Mouse (Mus musculus) ZHBTc4 (cell line): Measurements from ENCODE around the gene Abr.

Source experiments
- DNase-seq: peaks from one replicate; pipeline ENCODE4 v3.0.0-alpha.2; 2011; ENCODE audit warnings: low read depth, low spot score

Abr gene

DNA sequence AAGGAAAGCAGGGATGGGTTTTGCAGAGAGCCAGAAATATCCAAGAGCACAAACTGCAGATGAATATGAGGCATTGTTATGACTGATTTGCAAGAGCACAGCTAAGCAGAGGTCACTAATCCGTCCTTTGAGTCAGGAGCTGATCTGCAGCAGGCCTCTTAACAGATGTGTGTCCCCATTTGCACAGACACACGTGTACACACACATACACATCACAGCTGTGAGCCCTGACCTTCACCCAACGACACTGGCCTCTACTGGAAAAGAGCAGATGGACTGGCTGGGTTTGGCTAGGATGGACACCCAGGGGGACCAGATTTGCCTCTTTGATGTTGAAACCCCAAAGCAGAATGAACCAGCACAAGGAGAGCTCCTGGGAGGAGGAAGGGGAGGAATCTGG is 52.7 kb downstream of the Abr start:
- no peak for DNase-seq

DNA sequence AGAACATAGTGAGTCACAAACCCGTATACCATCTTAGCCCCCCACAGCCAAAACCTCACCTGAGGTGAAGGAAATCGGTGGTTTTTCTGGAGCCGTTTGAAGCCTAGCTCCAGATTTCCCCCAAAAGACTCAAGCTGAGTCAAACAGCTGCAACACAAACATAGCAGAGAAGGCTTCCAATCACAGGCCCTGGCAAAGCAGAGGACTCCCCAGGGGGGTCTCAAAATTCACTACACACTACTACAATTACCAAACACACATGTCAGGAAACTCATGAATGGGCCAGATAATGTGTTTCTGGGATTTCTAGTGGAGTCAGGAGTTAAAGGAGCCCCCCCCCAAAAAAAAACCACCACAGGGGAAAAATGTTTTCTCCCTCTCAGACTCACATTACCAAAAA is 56.0 kb downstream of the Abr start:
- DNase-seq = no peak

DNA sequence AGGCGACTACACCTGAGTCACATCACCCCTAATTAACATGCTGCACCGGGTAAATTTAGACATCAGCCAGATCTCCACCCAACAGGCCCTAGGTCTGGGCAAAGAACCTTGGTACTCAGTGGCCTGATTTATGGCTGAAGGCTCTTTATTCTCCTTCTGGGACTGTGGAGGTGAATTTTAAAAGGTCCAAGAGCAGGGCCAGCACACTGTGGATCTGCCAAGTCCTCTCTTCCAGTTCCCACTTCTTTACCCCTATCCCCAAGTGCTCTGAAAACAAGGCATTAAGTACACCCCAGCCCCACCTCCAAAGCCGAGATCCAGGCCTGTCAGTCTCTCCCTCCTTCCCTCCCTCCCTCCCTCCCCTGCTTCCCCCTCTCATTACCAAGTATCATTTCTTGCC is 59.5 kb downstream of the Abr start:
- DNase-seq = no peak

DNA sequence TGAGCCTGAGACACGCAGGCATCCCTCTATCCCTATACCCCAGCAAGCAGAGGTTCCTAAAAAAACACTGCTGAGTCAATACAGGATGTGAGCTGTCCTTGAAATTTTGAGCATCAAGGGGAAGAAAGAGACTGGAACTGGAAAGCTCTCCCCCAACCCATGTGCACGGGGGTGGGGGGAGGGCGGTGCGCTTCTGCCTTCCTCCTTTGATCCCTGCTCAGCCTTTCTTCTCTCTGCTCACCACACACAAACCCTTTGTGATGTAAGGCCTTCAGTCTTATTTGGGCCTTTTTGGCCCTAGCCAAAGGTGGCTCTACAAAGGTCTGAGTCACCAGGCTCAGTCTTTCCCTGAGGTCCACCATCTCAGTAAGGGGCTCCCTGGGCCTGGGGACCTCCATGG is 59.9 kb downstream of the Abr start:
- DNase-seq = peak; percentile 86

DNA sequence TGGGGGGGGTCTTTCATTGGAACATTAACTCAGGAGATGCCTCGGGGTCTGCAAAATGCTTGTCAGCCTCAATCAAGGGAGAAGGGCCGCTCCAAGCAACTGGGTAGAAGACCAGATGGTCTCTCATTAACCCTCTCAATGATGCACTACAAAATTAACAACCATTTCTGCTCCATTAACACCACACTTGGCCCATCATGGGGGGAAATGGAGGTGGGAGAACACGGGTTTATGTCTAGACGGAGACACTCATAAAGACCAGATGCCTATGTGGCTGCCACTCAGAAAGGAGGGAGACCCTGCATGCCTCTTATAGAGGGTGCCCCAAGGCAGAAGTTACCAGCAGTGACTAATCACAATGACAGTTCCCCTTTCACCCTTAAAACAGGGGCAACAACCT is 64.3 kb downstream of the Abr start:
- no peak for DNase-seq

DNA sequence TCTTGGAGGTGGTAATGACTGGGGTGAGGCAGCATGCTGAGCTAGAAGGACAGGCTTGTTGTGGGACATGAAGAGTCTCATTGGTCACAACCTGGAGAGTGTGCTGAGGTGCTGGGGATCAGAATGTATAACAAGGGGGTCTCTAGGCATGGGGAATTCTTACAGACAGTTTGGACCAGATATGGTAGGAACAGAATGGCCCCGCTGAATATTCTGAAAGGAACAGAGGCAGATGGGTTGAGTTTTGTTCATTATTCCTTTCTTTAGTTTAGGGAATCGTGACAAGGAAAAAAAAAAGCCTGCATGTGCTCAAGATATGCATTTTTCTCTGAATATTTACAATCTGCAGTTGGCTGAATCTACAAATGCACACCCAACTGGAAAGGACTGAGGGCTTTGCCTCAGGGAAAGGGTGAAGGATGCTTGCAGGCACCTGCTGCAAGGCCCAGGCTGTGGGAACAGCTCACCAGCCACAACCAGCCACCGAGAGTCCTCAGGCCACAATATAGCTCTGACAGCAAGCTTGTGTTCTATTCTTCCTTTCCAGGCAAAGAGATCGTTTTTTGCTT is 73.9 kb downstream of the Abr start:
- DNase-seq = no peak

DNA sequence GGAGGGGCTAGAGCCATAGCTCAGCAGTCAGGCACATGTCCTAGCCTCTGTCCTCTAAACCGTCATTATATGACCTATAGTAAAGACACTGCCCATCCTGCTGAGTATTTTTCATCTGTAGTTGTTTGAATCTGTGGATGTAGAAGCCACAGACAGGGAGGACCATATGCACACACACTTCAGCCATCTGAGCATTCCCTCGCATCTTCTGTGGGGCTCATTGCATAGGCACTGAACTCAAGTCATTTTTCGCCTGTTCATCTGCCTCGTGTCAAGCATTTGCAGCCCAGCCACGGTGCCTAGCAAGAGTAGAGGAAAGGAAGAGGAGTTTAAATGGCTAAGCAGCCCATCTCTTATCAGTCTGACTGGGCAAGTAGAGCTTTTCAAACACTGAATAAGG is 74.7 kb downstream of the Abr start:
- no peak for DNase-seq

DNA sequence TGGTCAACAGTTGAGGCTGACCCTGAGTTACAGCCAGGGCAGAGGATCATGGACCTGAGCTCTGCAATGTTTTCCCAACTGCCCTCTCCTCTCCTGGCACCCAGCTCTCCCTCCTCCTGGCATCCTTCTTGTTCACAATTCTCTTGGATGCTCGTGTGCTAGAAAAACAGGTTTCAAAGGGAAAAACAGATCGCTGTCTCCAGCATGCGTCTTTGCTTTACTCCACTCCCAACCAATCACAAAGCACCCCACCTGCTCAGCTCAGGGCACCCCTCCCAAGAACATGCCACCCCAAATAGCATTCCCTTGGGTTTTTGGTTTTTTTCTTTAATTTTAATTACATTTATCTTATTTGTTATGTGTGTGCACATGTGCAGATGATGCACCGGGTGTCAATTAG is 75.7 kb downstream of the Abr start:
- DNase-seq = no peak

DNA sequence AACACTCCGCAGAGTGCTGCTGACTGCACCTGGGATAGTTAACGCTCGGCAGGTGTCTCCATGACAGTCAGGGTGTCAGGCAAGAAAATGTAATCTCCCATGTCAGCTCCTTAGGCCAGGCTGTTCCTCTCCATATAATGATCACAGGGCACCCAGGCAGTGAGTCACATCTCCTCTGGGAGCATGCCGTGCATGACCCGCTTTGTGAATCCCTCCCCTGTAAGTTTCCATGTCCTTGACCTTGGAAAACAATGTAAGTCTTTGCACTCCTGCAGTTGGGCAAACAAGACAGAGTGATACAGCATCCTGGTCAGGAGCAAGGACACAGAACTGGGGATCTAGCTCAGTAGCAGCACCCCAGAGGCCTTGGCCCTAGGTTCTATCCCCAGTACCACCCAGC is 78.8 kb downstream of the Abr start:
- DNase-seq = peak; percentile 31

DNA sequence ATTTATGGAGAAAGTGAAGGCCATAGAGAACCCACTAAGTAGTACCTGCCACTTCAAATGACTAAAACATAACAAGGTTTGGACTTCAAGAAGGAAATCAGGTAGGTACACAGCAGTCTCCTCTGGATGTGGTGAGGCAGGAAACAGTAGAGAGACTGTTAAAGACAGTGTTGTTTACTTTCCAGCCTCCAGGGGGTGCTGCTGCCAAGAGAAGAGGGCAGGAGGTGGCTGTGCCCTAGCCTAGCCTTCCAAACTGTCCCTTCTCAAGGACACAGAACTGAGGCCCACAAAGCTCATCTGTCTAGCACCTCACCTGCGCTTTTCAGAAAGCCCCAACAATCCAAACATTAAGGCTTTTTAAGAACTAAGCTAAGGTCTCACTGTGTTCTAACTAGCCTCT is 81.1 kb downstream of the Abr start:
- DNase-seq = peak; percentile 69

DNA sequence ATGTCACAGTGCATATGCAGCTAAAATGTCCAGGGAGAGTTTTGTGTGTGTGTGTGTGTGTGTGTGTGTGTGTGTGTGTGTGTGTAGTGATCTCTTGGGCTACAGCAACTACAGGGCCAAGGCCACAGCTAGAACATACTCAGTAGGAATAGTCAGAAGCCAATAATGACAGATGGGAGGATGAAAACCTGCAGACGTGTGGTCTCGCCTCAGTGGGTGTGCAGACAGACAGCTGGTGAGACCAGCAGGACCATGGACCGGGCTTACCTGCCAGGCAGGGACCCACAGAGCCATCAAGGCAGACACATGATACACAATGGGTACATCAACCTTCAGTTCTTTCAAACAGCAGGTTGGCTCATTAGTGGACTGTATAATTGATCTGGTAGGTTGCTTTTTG is 84.7 kb downstream of the Abr start:
- DNase-seq = no peak

DNA sequence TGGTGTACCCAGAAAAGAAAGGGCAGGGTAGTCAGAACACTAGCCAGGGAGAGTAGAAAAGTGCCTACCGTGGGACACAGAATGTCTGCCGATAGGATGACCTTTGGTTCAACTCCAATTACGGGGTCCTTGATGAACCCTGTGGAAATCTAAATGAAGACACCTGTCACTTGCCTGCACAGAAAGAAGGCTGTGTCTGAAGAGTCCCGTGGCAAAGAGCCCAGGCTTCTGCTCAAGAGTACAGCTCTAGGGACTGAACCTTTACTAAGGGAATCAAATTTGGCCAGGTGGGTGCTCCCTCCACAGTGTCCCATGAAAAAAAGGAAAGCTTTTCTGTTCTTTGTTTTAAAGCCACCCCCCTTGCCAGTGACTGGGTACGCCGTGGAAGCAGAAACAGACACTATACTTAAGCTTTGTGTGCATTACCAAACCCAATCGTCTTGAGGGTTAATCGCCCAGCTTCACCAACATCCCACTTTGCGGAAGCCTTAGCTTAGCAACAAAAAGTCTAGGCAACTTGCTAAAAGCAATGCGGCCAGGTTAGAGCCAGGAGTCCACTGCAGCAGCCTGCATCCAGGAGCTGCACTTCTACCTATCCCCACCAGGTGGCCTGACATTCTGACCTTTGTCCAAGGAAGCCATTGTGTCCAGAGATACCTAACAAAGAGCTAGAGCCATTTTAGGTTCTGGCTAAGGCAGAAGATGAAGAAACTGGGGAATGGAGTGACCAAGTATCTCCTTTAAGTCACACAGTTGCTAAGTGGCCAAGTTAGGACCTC is 85.3 kb downstream of the Abr start:
- peak; percentile 82 for DNase-seq

DNA sequence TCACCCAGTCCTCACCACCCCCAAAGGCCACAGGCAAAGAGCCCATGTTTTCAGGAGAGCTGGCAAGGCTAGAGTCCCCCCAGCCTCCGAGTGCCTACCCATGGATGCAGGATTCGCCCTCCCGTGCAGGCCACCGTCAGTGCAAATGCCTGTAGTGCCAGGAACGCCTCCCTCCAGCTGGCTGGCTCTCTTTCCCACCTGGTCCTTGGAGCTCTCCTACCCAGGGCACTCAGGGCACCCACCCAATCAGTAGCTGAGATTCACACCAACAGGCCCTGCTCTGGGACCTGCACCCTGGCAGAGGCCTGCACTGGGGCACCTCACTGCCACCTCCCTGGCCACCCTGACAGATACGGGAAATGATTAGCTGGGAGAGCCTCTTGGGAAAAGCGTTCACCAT is 90.1 kb downstream of the Abr start:
- no peak for DNase-seq

DNA sequence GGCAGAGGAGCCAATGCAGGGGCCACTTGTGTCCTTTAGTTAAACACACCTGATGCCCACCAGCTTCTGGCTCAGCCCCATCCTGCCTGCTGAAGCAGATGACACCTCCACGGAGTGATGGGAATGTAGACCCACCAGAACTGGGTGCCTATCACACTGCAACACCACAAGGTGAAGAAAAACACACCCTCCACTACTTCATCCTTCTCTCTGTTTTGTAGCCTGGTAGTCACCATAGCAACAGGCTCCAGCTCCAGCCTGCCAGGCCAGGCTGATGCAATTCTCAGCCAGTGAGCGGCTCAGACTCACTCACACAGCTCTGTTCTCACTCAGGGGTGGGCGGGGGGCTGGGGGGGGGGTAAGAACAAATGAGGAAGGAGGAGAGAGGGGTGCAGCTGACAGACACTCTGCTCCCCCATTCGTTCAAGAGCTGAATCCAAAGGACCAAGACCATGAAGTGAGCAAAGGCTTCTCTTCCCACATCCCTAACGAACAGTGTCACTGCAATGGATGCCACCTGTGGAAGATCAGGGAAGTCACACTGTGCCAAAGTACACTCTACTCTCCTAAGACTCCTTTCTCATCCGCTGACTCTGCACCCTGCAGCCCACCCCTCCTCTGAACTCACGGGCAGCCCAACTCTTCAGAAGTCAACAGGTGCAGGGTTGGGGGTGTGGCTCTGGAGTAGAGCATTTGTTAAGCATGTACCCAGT is 91.0 kb downstream of the Abr start:
- DNase-seq = peak; percentile 25

DNA sequence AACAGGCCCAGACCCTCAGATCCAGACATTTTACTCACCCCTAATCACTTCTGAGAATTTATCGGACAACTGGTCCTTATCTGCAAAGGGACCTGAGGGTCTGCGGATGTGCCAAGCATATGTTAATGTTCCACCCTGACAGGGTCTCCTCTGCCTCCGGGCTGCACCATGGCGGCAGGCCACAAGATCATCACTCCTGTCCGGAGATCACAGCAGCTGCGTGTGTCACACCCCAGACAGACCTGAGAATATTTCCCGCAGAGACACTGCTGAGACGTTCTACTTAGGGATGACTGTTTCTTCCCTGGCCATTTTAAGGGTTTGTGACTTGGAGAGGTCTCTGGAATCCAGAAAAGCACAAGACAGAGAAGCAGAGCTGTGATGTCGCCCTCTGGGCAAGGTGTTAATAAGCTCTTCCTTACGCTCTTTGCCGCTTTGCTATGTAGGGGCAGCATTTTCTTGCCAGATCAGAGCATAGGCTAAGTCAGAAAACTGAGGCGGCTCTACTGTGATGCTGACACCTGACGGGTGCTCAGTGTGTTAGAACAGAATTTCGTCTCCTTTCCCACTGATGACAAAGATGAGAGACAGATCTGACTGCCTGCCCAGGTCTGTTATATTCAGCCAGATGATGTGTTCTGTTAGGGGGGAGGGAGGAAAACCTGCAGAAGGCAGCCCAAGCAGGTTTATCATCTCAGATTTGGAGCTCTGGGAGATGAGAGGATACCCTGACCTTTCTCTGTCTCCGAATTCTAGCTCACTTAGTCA is 91.8 kb downstream of the Abr start:
- peak; percentile 19 for DNase-seq

DNA sequence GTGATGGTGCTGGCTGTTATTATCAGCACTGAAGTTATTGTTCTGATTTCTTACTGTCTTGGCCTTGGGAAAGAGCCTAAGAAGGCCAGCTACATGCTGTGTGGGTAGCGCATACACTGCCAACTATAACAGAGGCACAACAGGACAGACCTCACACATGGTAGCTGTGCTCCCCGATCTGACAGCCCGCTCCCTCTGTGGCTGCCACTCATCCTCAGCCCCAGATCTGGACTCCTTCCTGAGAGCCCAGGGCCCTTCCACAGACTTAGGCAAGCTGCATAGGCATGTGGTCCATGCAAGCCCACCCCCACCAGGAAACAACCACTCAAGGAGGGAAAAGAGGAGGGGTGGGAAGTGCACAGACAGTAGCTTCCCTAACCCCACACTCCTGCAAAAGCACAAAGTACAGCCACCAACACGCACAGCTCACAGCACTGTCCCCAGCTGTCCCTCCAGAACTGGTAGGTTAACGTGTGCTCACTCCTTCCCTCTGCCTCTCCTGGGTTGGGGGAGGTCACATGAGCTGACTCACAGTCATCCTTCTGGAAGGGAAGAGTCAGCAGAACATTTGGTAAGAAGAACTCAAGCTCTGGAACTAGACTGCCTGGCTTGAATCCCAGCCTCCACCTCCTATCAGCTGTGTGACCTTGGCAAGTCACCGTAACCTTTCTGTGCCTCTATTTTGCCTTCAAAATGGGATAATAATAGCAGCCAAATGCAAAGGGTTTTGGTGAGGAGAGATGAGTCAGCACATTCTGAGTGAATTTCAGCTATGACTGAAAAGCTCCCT is 92.6 kb downstream of the Abr start:
- DNase-seq = peak; percentile 45

DNA sequence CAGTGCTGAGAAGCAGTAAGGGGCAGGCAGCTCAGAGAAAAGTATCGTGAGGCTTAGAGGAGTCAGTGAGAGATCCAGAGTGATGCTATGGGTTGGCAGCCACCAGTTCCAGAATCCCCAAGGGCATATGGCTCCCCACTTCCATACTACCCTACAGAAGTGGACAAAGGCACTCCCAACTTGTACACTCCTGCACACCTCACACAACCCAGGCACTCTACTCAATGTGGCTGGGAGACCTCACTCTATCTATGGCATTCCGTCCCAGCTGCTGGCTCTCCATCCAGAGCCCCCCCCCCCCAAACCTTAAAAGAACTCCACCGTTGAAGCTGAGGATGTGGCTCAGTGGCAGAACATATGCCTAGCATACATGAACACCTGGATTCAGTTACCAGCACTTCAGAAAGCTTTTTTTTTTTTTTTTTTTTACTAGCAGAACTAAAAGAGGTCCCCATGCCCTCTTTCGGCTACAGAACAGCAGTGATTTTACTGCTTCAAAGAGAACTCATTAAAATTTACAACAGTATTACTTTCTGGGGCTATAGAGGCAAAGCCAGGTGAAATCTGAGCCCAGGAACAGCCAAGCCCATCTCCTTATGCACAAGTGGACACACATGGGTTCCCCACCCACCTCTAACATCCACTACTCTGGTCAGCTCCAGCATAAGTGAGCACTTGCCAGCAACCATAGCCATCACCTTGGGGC is 96.3 kb downstream of the Abr start:
- DNase-seq = no peak

DNA sequence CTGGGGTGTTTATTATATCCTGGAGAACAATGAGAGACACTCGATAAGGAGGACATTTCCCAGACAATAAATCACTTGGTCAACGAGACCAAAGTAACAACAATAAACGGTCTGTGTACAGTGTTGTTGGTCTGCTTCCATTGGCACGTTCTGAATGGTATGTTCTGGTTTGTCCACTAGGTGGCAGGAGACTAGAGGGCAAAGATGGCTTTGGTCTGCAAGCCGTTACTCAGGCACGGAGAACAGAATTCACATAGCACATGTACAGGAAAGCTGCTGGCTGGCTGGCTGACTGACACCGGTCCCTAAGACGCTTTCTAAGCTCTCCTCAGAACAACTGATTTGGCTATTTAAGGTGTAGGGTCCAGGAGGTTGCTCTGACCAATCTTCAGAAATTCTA is 97.2 kb downstream of the Abr start:
- peak; percentile 80 for DNase-seq

DNA sequence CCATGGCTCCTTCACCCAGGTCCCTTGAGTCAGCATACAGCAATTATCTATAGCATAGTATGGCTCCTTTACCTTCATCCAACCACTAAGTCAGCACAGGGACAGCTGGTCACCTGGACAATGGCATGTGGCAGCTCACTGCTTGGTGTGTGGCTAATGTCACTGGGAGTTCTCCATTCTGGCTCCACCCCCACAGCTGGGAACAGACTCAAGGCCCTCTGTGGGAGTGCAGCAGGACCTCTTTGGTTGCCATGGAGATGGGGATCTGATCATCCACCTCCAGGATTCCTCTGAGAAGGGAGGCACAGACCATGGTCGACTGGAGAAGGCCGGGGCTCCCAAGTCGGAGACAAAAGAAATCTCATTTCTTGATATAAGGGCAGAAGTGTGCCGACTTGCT is 98.8 kb downstream of the Abr start:
- DNase-seq = peak; percentile 47

DNA sequence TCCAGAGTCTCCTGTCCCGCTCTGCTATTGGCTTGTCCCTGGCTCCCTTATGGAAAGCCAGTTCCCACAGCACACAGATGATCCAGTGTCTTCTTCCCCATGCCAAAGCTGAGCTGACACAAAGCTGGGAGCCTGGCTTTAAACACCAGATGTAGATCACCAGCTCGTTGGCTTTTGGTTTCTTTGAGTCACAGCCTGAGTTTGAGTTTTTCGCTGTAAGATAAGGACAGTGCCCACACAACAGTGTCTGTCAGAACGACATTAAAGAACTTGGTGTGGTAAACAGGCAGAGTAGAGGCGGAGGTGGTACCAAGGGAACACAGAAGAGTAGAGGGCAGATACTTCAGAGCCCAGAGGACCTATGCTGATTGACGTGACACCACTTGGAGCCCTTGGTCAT is 101.2 kb downstream of the Abr start:
- no peak for DNase-seq

DNA sequence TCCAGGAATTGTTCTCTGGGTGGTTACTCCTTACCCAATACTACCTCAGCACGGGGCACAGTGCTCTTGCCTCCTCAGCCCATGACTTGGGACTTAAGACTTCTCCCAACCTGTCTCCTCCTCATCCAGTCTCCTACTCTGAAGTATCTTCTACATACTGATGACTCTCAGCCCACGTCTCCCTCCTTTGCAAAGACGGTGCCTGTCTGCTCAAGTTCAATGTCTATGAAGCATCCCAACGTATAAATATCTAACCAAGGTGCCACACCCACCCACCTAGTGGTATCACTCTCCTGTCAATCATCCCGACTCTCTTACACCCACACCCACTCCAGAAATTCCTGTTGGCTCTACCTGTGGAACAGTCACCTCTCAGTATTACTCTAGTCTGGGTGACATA is 103.5 kb downstream of the Abr start:
- no peak for DNase-seq
